Mouse (Mus musculus): ENCODE data around the gene Plekhm2.

Plekhm2 gene

GRCm38 (mm10) chr4:141632111-141632873 lies 32.4 kb downstream of the Plekhm2 start:
- no peak for DNase-seq (ENCODE audit: low read depth, low spot score)

GRCm38 (mm10) chr4:141631250-141631649 lies 33.4 kb downstream of the Plekhm2 start:
- DNase-seq (ENCODE audit: low read depth, low spot score), result no peak

- DNase-seq (ENCODE audit: low read depth, low spot score), result no peak
These were observed 34.7 kb downstream of the Plekhm2 start for GRCm38 (mm10) chr4:141630021-141630420.

GRCm38 (mm10) chr4:141628661-141629060 lies 36.0 kb downstream of the Plekhm2 start:
- no peak for DNase-seq (ENCODE audit: low read depth, low spot score)

- DNase-seq (ENCODE audit: low read depth, low spot score), result no peak
These were observed 37.2 kb downstream of the Plekhm2 start for GRCm38 (mm10) chr4:141627502-141627901.

GRCm38 (mm10) chr4:141625774-141626550 lies 38.7 kb downstream of the Plekhm2 start:
- no peak for DNase-seq (ENCODE audit: low read depth, low spot score)

- DNase-seq (ENCODE audit: low read depth, low spot score), result no peak
These were observed 39.5 kb downstream of the Plekhm2 start for GRCm38 (mm10) chr4:141624983-141625773.

- no peak for DNase-seq (ENCODE audit: low read depth, low spot score)
These were observed 40.6 kb downstream of the Plekhm2 start for GRCm38 (mm10) chr4:141624134-141624533.

GRCm38 (mm10) chr4:141623666-141624065 lies 41.0 kb downstream of the Plekhm2 start, which contains the start of gene Slc25a34:
Gene Slc25a34 (minus strand): TSS chr4:141623821.
- DNase-seq (ENCODE audit: low read depth, low spot score), result no peak

GRCm38 (mm10) chr4:141623037-141623436 lies 41.7 kb downstream of the Plekhm2 start:
- no peak for DNase-seq (ENCODE audit: low read depth, low spot score)

- no peak for DNase-seq (ENCODE audit: low read depth, low spot score)
These were observed 42.1 kb downstream of the Plekhm2 start for GRCm38 (mm10) chr4:141622580-141622979.

GRCm38 (mm10) chr4:141622091-141622490 lies 42.6 kb downstream of the Plekhm2 start:
- DNase-seq (ENCODE audit: low read depth, low spot score), result no peak

- no peak for DNase-seq (ENCODE audit: low read depth, low spot score)
These were observed 43.4 kb downstream of the Plekhm2 start for GRCm38 (mm10) chr4:141621297-141621696.

- DNase-seq (ENCODE audit: low read depth, low spot score), result no peak
These were observed 45.3 kb downstream of the Plekhm2 start for GRCm38 (mm10) chr4:141619299-141619883.

- no peak for DNase-seq (ENCODE audit: low read depth, low spot score)
These were observed 46.0 kb downstream of the Plekhm2 start, which contains the start of gene Tmem82 for GRCm38 (mm10) chr4:141618565-141619243. Gene Tmem82 (minus strand): TSS chr4:141618633.

- DNase-seq (ENCODE audit: low read depth, low spot score), result no peak
These were observed 46.7 kb downstream of the Plekhm2 start for GRCm38 (mm10) chr4:141617863-141618564.

GRCm38 (mm10) chr4:141617299-141617698 lies 47.4 kb downstream of the Plekhm2 start:
- DNase-seq (ENCODE audit: low read depth, low spot score), result no peak

- no peak for DNase-seq (ENCODE audit: low read depth, low spot score)
These were observed 47.9 kb downstream of the Plekhm2 start for GRCm38 (mm10) chr4:141616811-141617210.

- no peak for DNase-seq (ENCODE audit: low read depth, low spot score)
These were observed 49.8 kb downstream of the Plekhm2 start for GRCm38 (mm10) chr4:141614946-141615345.

GRCm38 (mm10) chr4:141609538-141609937 lies 55.2 kb downstream of the Plekhm2 start:
- no peak for DNase-seq (ENCODE audit: low read depth, low spot score)

All from telencephalon, adult 2 months (tissue).